ENCODE assay signal across 26 mouse cellular contexts in genomic region chr10:59862816-59863440, GRCm38 (mm10). TPM values are rescaled to one million over a fixed set of nuclear protein-coding genes. Genes with fewer than 3 reads are reported as not detected.
DNase-seq lines count a peak whose midpoint lies in the region; ATAC-seq lines count a peak whose summit lies in the region.
"Had no signal": no experiment of that assay in that cellular context is flagged by ENCODE, and none has a peak within 500 bp of the region (broad histone marks: within the 10 kb centered on the region; RNA-seq: fewer than 3 reads in every experiment).

No protein-coding gene starts in this region.

- H3K27ac ChIP-seq in forebrain, embryonic 10.5 days, result 0 out of 2 replicates have a peak overlapping the region, but pooled peaks have one; percentile 21
- no peak overlapping the region for H3K27ac ChIP-seq in forebrain, embryonic 14.5 days (ENCODE audit: low read depth, low read length)
- H3K27ac ChIP-seq in kidney, embryonic 15.5 days, result peak overlapping the region; percentile 59; the same call in 1 of the 2 replicates
- H3K27ac ChIP-seq in neural tube, embryonic 13.5 days (replicated peaks), result no peak overlapping the region
- no peak overlapping the region for H3K27ac ChIP-seq in intestine, embryonic 15.5 days
- H3K27ac ChIP-seq: embryonic facial prominence, embryonic 12.5 days; heart, embryonic 10.5 days; heart, embryonic 15.5 days; hindbrain, embryonic 12.5 days; limb, embryonic 12.5 days; lung, embryonic 15.5 days; midbrain, embryonic 12.5 days; stomach, postnatal 0 days had no signal

- no peak for ATAC-seq in forebrain, embryonic 14.5 days
- ATAC-seq in kidney, embryonic 15.5 days (replicated peaks; ENCODE audit: low FRiP score), result no peak
- ATAC-seq in neural tube, embryonic 13.5 days (ENCODE audit: low read depth), result no peak
- ATAC-seq in intestine, embryonic 15.5 days, result no peak
- ATAC-seq: CD4-positive, CD25-positive, alpha-beta regulatory T cell, adult 4 months; intestine, postnatal 0 days had no signal

- no peaks in the 10 kb centered on the region for H3K27me3 ChIP-seq in forebrain, embryonic 10.5 days (ENCODE audit: poor library complexity, severe bottlenecking)
- H3K27me3 ChIP-seq in forebrain, embryonic 14.5 days (replicated peaks; ENCODE audit: control insufficient read depth, insufficient read depth, low read length), result no peaks in the 10 kb centered on the region
- H3K27me3 ChIP-seq in kidney, embryonic 15.5 days, result no peaks in the 10 kb centered on the region
- H3K27me3 ChIP-seq in neural tube, embryonic 13.5 days, result no peaks in the 10 kb centered on the region
- H3K27me3 ChIP-seq in intestine, embryonic 15.5 days (replicated peaks), result no peaks in the 10 kb centered on the region
- H3K27me3 ChIP-seq: embryonic facial prominence, embryonic 12.5 days; heart, embryonic 15.5 days; hindbrain, embryonic 12.5 days; limb, embryonic 12.5 days; lung, embryonic 15.5 days had no signal

- H3K4me1 ChIP-seq in forebrain, embryonic 10.5 days, result peaks cover 24% of the 10 kb centered on the region
- H3K4me1 ChIP-seq in forebrain, embryonic 14.5 days (ENCODE audit: control insufficient read depth, insufficient read depth, low read length), result no peaks in the 10 kb centered on the region
- H3K4me1 ChIP-seq in kidney, embryonic 15.5 days, result peaks cover 31% of the 10 kb centered on the region
- peaks cover 29% of the 10 kb centered on the region for H3K4me1 ChIP-seq in neural tube, embryonic 13.5 days (replicated peaks)
- 0 out of 2 replicates have a peak, but pooled peaks cover 2% of the 10 kb centered on the region for H3K4me1 ChIP-seq in intestine, embryonic 15.5 days (replicated peaks)

- no peak for DNase-seq in forebrain, embryonic 10.5 days (ENCODE audit: extremely low spot score, low spot score)
- DNase-seq in forebrain, embryonic 14.5 days (ENCODE audit: low spot score), result no peak
- DNase-seq in kidney, postnatal 4 days, result no peak
- DNase-seq in neural tube, embryonic 10.5 days (ENCODE audit: extremely low spot score, low spot score), result no peak
- DNase-seq: adrenal gland, adult 8-10 months; cerebellum, adult 11-12 months; cerebellum, adult 9-11 months; gastrocnemius, postnatal 14 days; heart, adult 11 months; kidney, postnatal 36 days; thymus, adult 18-20 months; thymus, postnatal 36 days had no signal

- H3K9ac ChIP-seq in forebrain, embryonic 14.5 days (ENCODE audit: low read length), result no peak overlapping the region
- H3K9ac ChIP-seq in kidney, embryonic 15.5 days, result no peak overlapping the region
- H3K9ac ChIP-seq in neural tube, embryonic 13.5 days, result peak overlapping the region; percentile 45; the same call in 1 of the 2 replicates
- no peak overlapping the region for H3K9ac ChIP-seq in intestine, embryonic 15.5 days
- H3K9ac ChIP-seq: embryonic facial prominence, embryonic 12.5 days; heart, embryonic 15.5 days; hindbrain, embryonic 12.5 days; lung, embryonic 15.5 days; midbrain, embryonic 12.5 days had no signal

- no peak overlapping the region for H3K4me2 ChIP-seq in forebrain, embryonic 14.5 days (ENCODE audit: low read length)
- no peak overlapping the region for H3K4me2 ChIP-seq in kidney, embryonic 15.5 days
- no peak overlapping the region for H3K4me2 ChIP-seq in neural tube, embryonic 13.5 days
- no peak overlapping the region for H3K4me2 ChIP-seq in intestine, embryonic 15.5 days (replicated peaks)
- H3K4me2 ChIP-seq: embryonic facial prominence, embryonic 12.5 days; heart, embryonic 15.5 days; hindbrain, embryonic 12.5 days; limb, embryonic 12.5 days; liver, embryonic 11.5 days; lung, embryonic 15.5 days; midbrain, embryonic 12.5 days had no signal

- WGBS in forebrain, embryonic 10.5 days, result 89% methylated on average over 6 of the region's 6 CpGs
- 89% methylated on average over 6 of the region's 6 CpGs for WGBS in forebrain, embryonic 14.5 days
- 68% methylated on average over 6 of the region's 6 CpGs for WGBS in kidney, embryonic 15.5 days
- 82% methylated on average over 6 of the region's 6 CpGs for WGBS in neural tube, embryonic 13.5 days
- WGBS in intestine, embryonic 15.5 days, result 80% methylated on average over 6 of the region's 6 CpGs

- peaks cover 13% of the 10 kb centered on the region; the same call in 1 of the 2 replicates for H3K36me3 ChIP-seq in forebrain, embryonic 10.5 days (replicated peaks)
- 0 out of 2 replicates have a peak, but pooled peaks cover 3% of the 10 kb centered on the region for H3K36me3 ChIP-seq in forebrain, embryonic 14.5 days (ENCODE audit: control insufficient read depth, insufficient read depth, low read length)
- peaks cover 4% of the 10 kb centered on the region; the same call in 1 of the 2 replicates for H3K36me3 ChIP-seq in kidney, embryonic 15.5 days
- H3K36me3 ChIP-seq in neural tube, embryonic 13.5 days, result no peaks in the 10 kb centered on the region
- 0 out of 2 replicates have a peak, but pooled peaks cover 10% of the 10 kb centered on the region for H3K36me3 ChIP-seq in intestine, embryonic 15.5 days
- H3K36me3 ChIP-seq: heart, embryonic 10.5 days; heart, embryonic 15.5 days; hindbrain, embryonic 12.5 days; lung, embryonic 15.5 days; midbrain, embryonic 12.5 days had no signal

- H3K4me3 ChIP-seq in forebrain, embryonic 10.5 days, result no peak overlapping the region
- H3K4me3 ChIP-seq in forebrain, embryonic 14.5 days (ENCODE audit: low read depth, low read length), result no peak overlapping the region
- no peak overlapping the region for H3K4me3 ChIP-seq in kidney, embryonic 15.5 days (replicated peaks)
- no peak overlapping the region for H3K4me3 ChIP-seq in neural tube, embryonic 13.5 days
- no peak overlapping the region for H3K4me3 ChIP-seq in intestine, embryonic 15.5 days (replicated peaks)
- H3K4me3 ChIP-seq: embryonic facial prominence, embryonic 12.5 days; heart, embryonic 10.5 days; heart, embryonic 15.5 days; hindbrain, embryonic 12.5 days; limb, embryonic 12.5 days; lung, embryonic 15.5 days; midbrain, embryonic 12.5 days had no signal

- no peaks in the 10 kb centered on the region for H3K9me3 ChIP-seq in forebrain, embryonic 10.5 days
- no peaks in the 10 kb centered on the region for H3K9me3 ChIP-seq in forebrain, embryonic 14.5 days (replicated peaks; ENCODE audit: control insufficient read depth, low read length)
- H3K9me3 ChIP-seq in kidney, embryonic 15.5 days (replicated peaks), result no peaks in the 10 kb centered on the region
- H3K9me3 ChIP-seq in neural tube, embryonic 13.5 days, result no peaks in the 10 kb centered on the region
- no peaks in the 10 kb centered on the region for H3K9me3 ChIP-seq in intestine, embryonic 15.5 days
- H3K9me3 ChIP-seq: embryonic facial prominence, embryonic 12.5 days; heart, embryonic 10.5 days; heart, embryonic 15.5 days; hindbrain, embryonic 12.5 days; limb, embryonic 12.5 days; lung, embryonic 15.5 days; midbrain, embryonic 12.5 days had no signal

RNA-seq across cellular contexts. Expression of gene Dnajb12, which starts 16.4 kb away (rescaled TPM):
- polyA plus RNA-seq in forebrain, embryonic 10.5 days (2016; fragmentation: Nextera tagmentation; extraction: Ambion mirVana), result 26.2 and 27.9 TPM in 2 replicates
- polyA plus RNA-seq in forebrain, embryonic 14.5 days (2014; fragmentation: Nextera tagmentation; extraction: Ambion mirVana), result 18.8 and 19.7 TPM in 2 replicates
- polyA plus RNA-seq in kidney, embryonic 15.5 days (2015; fragmentation: Nextera tagmentation; extraction: Ambion mirVana), result 27.1 and 30.2 TPM in 2 replicates
- 20.4 and 21.2 TPM in 2 replicates for polyA plus RNA-seq in neural tube, embryonic 13.5 days (2015; fragmentation: Nextera tagmentation; extraction: Ambion mirVana)
- polyA plus RNA-seq in intestine, embryonic 15.5 days (2015; fragmentation: Nextera tagmentation; extraction: Ambion mirVana), result 24.5 and 25.2 TPM in 2 replicates

Comparison
In these comparisons a context has a peak if more than half of its experiments do, and no peak if none do; other contexts are left out.
1. H3K27ac ChIP-seq: peak in forebrain, embryonic 10.5 days (single experiment) and kidney, embryonic 15.5 days (single experiment); none in forebrain, embryonic 14.5 days (single experiment), neural tube, embryonic 13.5 days (single experiment) and intestine, embryonic 15.5 days (single experiment).